Mouse (Mus musculus) heart, embryonic 14.5 days (tissue): Measurements from ENCODE around the gene Aaas. TPM values are rescaled to one million over a fixed set of nuclear protein-coding genes. Genes with fewer than 3 reads are reported as not detected.
A peak's percentile ranks its signal among the peaks of the same experiment; 100 is the strongest.

Experiments
- ATAC-seq: fragments of 200-750 bp; cut with Nextera tagmentation; 2 replicates; pipeline ENCODE4 v1.8.0; 2017; ENCODE audit warnings: low read depth, moderate TSS enrichment; ENCODE audit not compliant: insufficient number of reproducible peaks, insufficient read depth, low FRiP score
- H3K27ac ChIP-seq, 2 experiments: fragments of 200-500 bp in 1 of 2; fragments of 300-500 bp in 1 of 2; sonication (generic) in 1 of 2; replicated peaks in 1 of 2; 2 replicates each; pipeline ENCODE4 v1.5.1; 2012 to 2014; ENCODE audit warnings: low read depth in 2 of 2, low read length in 2 of 2, control low read depth in 1 of 2, mild to moderate bottlenecking in 1 of 2, mixed read lengths in 1 of 2; ENCODE audit not compliant: control insufficient read depth in 1 of 2, insufficient read depth in 1 of 2
- H3K27me3 ChIP-seq: fragments of 300-500 bp; sonication (generic); 2 replicates; pipeline ENCODE4 v1.6.1; 2014; ENCODE audit warnings: mild to moderate bottlenecking, low read length, control low read depth; ENCODE audit not compliant: control insufficient read depth, insufficient read depth
- H3K36me3 ChIP-seq: fragments of 300-500 bp; sonication (generic); 2 replicates; pipeline ENCODE4 v1.6.1; 2014; ENCODE audit warnings: mild to moderate bottlenecking, control low read depth, low read length, mixed read lengths; ENCODE audit not compliant: control insufficient read depth, insufficient read depth
- H3K4me1 ChIP-seq, 2 experiments: fragments of 200-500 bp in 1 of 2; fragments of 300-500 bp in 1 of 2; sonication (generic) in 1 of 2; 2 replicates each; pipeline ENCODE4 v1.6.1; 2012 to 2014; ENCODE audit warnings: low read length in 2 of 2, control low read depth in 1 of 2, mixed read lengths in 1 of 2; ENCODE audit not compliant: control insufficient read depth in 2 of 2, insufficient read depth in 2 of 2
- H3K4me2 ChIP-seq: fragments of 300-500 bp; sonication (generic); 2 replicates; pipeline ENCODE4 v1.6.1; 2014; ENCODE audit warnings: mild to moderate bottlenecking, low read length
- H3K4me3 ChIP-seq, 2 experiments: fragments of 200-500 bp in 1 of 2; fragments of 300-500 bp in 1 of 2; sonication (generic) in 1 of 2; 2 replicates each; pipeline ENCODE4 v1.5.1; 2012 to 2014; ENCODE audit warnings: low read length in 2 of 2, mild to moderate bottlenecking in 2 of 2, control low read depth in 1 of 2, low read depth in 1 of 2, moderate library complexity in 1 of 2; ENCODE audit not compliant: control insufficient read depth in 1 of 2, insufficient read depth in 1 of 2
- H3K9ac ChIP-seq: fragments of 300-500 bp; sonication (generic); 2 replicates; pipeline ENCODE4 v1.6.1; 2014; ENCODE audit warnings: mild to moderate bottlenecking, low read length
- H3K9me3 ChIP-seq: fragments of 300-500 bp; sonication (generic); 2 replicates; pipeline ENCODE4 v1.6.1; 2016; ENCODE audit warnings: low read length, control low read depth; ENCODE audit not compliant: control insufficient read depth
- WGBS: fragments of 180-500 bp; shearing (Covaris S2); extraction: QIAGEN DNeasy Blood & Tissue Kit; methylation state at CpG from one replicate; pipeline ENCODE4 v1.1.7; 2014; 5-methylcytosine and 5-hydroxymethylcytosine counted together
- polyA plus RNA-seq: library from polyadenylated mRNA; unstranded; fragments of >200 nt; fragmentation: Nextera tagmentation; extraction: Ambion mirVana; gene quantifications from 2 replicates; pipeline ENCODE4 v1.2.1, GENCODE M21; 2014

Gene Aaas
- polyA plus RNA-seq, 1 experiment from 2014 or later: 48.4 TPM

DNA sequence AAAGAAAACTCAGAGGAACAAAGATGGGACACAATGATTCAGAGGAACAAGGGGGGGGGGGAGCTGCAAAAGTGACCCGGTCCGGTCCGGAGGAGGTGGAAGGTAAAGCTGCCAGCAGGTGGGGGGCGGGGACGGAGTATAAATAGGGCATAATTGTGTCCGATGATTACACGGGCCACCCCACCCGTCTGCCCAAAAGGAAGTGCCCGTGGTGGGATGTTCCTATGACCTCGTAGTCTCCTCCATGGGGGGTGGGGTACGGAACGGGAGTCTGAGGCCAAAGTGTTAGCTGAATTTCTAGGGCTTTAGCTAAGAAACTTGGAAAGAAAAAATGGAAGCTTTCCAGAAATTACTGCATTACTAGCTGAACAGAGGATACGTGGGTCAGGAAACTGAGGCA is 19.4 kb upstream of the Aaas start:
- peaks cover 11 to 16% of the 10 kb centered on the region in 2 experiments; a peak in 3 of 4 replicates for H3K4me1 ChIP-seq
- H3K9ac ChIP-seq: peak overlapping the region; percentile 34; the same call in 1 of the 2 replicates
- no peak for ATAC-seq
- peaks cover 11% of the 10 kb centered on the region; the same call in 1 of the 2 replicates for H3K27me3 ChIP-seq
- H3K4me2 ChIP-seq: peak overlapping the region; percentile 37
- H3K27ac ChIP-seq: no peak overlapping the region
- WGBS: 13% methylated on average over 13 of the region's 13 CpGs
- H3K9me3 ChIP-seq: no peaks in the 10 kb centered on the region
- no peak overlapping the region for H3K4me3 ChIP-seq
- no peaks in the 10 kb centered on the region for H3K36me3 ChIP-seq

DNA sequence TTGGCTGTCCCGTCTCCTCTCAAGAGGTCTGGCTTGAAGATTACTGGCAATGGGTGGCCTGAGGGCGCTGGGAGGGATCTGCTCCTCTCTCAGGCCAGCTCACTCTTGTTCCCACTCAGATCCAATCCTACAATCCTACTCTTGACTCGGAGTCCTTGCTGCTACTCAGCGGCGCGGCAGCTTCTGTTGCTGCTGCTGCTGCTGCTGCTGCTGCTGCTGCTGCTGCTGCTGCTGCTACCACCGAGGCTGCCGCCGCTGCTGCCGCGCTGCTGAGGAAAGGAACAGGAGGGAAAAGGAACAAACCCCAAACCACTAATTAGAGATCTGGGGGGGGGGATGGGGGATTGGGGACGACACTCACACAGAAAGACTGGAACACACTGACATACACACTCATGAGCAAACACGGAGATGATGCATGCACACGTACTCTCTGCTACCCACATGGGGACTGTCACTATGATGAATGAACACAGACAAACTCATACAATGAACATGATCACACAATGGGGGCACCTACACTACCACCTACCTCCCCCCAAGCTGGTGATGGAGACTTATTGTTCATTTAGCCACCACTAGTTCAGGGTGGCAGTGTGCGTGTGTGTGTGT is 16.3 kb upstream of the Aaas start, which contains the start of gene Sp7:
Gene Sp7 (minus strand): TSS at position 450 of the 612 bp plus-strand sequence.
- H3K27ac ChIP-seq: no peak within 1 kb of the TSS
- peaks cover 19 to 23% of the 10 kb centered on the region in 2 experiments for H3K4me1 ChIP-seq
- no peaks in the 10 kb centered on the region for H3K36me3 ChIP-seq
- peak within 1 kb of the TSS; percentile 11 to 22 for H3K4me3 ChIP-seq
- peak within 1 kb of the TSS; percentile 7; the same call in 1 of the 2 replicates for H3K9ac ChIP-seq
- H3K4me2 ChIP-seq: peak within 1 kb of the TSS; percentile 57
- WGBS: 7% methylated on average over 15 of the region's 15 CpGs
- H3K27me3 ChIP-seq: peaks cover 13% of the 10 kb centered on the region; the same call in 1 of the 2 replicates
- ATAC-seq: no peak
- H3K9me3 ChIP-seq: no peaks in the 10 kb centered on the region

DNA sequence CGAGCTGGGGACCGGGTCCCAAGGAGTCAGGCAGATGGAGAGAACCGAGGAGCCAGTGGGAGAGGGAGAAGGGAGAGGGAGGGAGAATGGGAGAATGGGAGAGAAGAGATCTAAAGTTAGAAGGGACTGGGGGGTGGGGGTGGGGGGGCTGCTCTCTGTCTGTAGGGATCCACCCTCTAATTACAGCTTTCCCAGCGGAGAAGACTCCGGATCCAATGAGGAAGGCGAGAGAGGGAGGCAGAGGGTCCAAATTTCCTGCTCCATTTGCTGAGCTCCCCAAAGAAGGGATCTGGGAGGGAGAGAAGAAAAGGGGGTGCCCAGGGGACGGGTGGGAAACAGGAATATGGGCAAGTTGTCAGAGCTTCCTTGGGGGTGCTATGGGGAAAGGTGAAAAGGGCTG is 15.7 kb upstream of the Aaas start:
- WGBS: 9% methylated on average over 7 of the region's 7 CpGs
- Histone ChIP-seq H3K4me1 (peaks cover 19 to 23% of the 10 kb centered on the region in 2 experiments), H3K9me3 (no peaks in the 10 kb centered on the region), H3K27ac (no peak overlapping the region), H3K27me3 (peaks cover 13% of the 10 kb centered on the region; the same call in 1 of the 2 replicates), H3K4me2 (peak overlapping the region; percentile 57), H3K4me3 (peak overlapping the region in 1 of 2 experiments; percentile 11; a peak in 1 of 4 replicates), H3K9ac (peak overlapping the region; percentile 7; the same call in 1 of the 2 replicates), H3K36me3 (no peaks in the 10 kb centered on the region)
- no peak for ATAC-seq

DNA sequence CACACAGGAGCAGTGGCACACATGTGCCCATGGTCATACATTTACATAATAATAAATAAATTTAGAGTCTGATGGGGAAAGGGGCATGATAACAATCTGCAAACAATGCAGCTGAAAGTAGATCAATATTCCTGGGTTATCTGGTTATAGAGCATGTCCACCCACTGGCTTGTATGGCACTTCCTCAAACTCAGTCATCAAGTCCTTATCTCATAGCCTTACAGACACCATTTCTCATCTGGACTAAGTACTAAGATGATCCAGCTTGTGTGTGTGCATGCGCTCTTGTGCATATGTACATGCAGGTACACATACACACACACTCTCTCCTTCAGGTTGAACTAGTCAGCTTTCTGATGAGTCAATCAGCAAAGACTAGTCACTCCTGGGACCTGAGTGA is 14.1 kb upstream of the Aaas start:
- 92% methylated on average over 1 of the region's 1 CpGs for WGBS
- H3K4me2 ChIP-seq: no peak overlapping the region
- peaks cover 16% of the 10 kb centered on the region; the same call in 1 of the 2 replicates for H3K27me3 ChIP-seq

DNA sequence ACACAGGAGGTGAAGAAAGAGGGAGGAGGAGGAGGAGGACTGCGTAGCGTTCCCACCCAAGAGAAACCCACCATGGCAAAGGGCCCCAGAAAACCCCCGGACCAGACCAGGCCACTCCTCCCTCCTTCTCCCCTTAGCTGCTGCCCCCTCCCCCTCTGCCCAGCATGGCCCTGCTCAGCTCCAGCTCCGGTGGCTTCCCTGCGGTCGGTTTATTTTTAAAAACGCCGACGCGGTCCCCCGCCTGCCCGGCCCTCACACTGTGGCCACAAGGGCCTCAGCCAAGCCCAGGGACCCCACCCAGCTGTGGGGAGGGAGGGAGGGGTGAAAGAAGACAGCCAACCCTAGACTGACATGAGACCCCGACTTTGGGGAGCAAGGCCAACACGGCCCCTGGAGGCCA is 12.1 kb upstream of the Aaas start:
- H3K4me2 ChIP-seq: peak overlapping the region; percentile 58
- no peak overlapping the region; a peak in 1 of 4 replicates for H3K27ac ChIP-seq
- ATAC-seq: no peak
- peak overlapping the region in 1 of 2 experiments; percentile 13; a peak in 2 of 4 replicates for H3K4me3 ChIP-seq
- H3K9ac ChIP-seq: peak overlapping the region; percentile 69
- peaks cover 18 to 22% of the 10 kb centered on the region in 2 experiments for H3K4me1 ChIP-seq
- H3K27me3 ChIP-seq: peaks cover 36% of the 10 kb centered on the region
- H3K9me3 ChIP-seq: no peaks in the 10 kb centered on the region
- 4% methylated on average over 14 of the region's 14 CpGs for WGBS
- no peaks in the 10 kb centered on the region for H3K36me3 ChIP-seq

More for the DNA sequence above, 14.1 kb upstream of the Aaas start:
- ATAC-seq: no peak
- Histone ChIP-seq H3K9ac (no peak overlapping the region), H3K9me3 (no peaks in the 10 kb centered on the region), H3K4me3 (no peak overlapping the region), H3K4me1 (peaks cover 8 to 12% of the 10 kb centered on the region in 2 experiments), H3K36me3 (no peaks in the 10 kb centered on the region), H3K27ac (no peak overlapping the region)

DNA sequence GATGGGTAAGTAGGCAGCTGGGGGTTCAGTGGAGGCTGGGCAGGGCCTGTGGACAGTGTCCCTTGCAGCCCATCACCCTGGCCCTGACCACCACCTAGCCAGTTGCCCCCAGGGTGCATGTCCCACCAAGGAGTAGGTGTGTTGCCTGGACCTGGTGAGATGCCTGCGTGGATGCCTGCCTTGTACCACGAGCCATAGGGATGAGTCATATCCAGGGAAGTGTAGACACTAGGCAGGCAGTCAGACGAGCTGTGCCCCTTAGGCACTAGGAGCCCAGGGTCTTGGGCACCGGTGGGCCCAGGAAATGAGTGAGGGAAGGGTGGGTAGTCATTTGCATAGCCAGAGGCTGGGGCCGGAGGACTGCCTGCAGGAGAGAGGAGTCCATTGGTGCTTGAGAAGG is 8.3 kb upstream of the Aaas start:
- H3K27me3 ChIP-seq: peaks cover 44% of the 10 kb centered on the region
- no peak overlapping the region for H3K4me3 ChIP-seq
- ATAC-seq: no peak
- H3K36me3 ChIP-seq: no peaks in the 10 kb centered on the region
- WGBS: 15% methylated on average over 5 of the region's 5 CpGs
- H3K9ac ChIP-seq: no peak overlapping the region; the same call in 1 of the 2 replicates
- peaks cover 24 to 35% of the 10 kb centered on the region in 2 experiments for H3K4me1 ChIP-seq
- H3K27ac ChIP-seq: no peak overlapping the region
- H3K9me3 ChIP-seq: no peaks in the 10 kb centered on the region
- no peak overlapping the region for H3K4me2 ChIP-seq

DNA sequence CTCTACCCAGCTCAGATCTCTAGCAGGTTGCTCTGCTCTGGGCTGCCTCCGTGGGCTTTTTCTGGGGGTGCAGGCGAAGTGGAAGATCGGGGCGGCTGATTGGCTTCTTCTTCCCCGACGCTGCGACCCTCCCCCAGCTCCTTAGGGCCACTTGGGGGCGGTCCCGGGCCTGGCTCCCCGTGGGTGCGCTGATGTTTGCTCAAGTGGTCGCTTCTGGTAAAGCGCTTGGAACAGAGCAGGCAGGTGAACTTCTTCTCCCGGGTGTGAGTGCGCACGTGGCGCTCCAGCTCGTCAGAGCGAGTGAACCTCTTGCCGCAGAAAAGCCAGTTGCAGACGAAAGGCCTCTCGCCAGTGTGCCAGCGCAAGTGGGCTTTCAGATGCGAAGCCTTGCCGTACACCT is 7.6 kb upstream of the Aaas start:
- H3K4me1 ChIP-seq: peaks cover 24 to 35% of the 10 kb centered on the region in 2 experiments
- WGBS: 3% methylated on average over 25 of the region's 25 CpGs
- no peak for ATAC-seq
- H3K9me3 ChIP-seq: no peaks in the 10 kb centered on the region
- H3K4me2 ChIP-seq: peak overlapping the region; percentile 53
- peaks cover 44% of the 10 kb centered on the region for H3K27me3 ChIP-seq
- peak overlapping the region; percentile 4 to 19; a peak in 2 of 4 replicates for H3K4me3 ChIP-seq
- peak overlapping the region; percentile 41; the same call in 1 of the 2 replicates for H3K9ac ChIP-seq
- H3K36me3 ChIP-seq: no peaks in the 10 kb centered on the region
- no peak overlapping the region for H3K27ac ChIP-seq
